Mouse (Mus musculus) hindbrain, embryonic 13.5 days (tissue): ENCODE data around the gene H2afv. TPM values are rescaled to one million over a fixed set of nuclear protein-coding genes. Genes with fewer than 3 reads are reported as not detected.
"Not testable (repeated sequence)": the region's sequence is repeated elsewhere in the genome, so short reads cannot be mapped to it uniquely, and the experiment has no call there.

Experiments
- ATAC-seq: fragments of 200-750 bp; cut with Nextera tagmentation; 2 replicates; pipeline ENCODE4 v1.8.0; 2017; ENCODE audit warnings: moderate TSS enrichment; ENCODE audit not compliant: low FRiP score
- H3K27ac ChIP-seq: fragments of 300-500 bp; sonication (generic); 2 replicates; pipeline ENCODE4 v1.5.1; 2015; ENCODE audit warnings: inconsistent platforms, mild to moderate bottlenecking, moderate library complexity
- H3K27me3 ChIP-seq: fragments of 300-500 bp; sonication (generic); 2 replicates; pipeline ENCODE4 v1.6.1; 2015; ENCODE audit warnings: mild to moderate bottlenecking, inconsistent platforms
- H3K36me3 ChIP-seq: fragments of 300-500 bp; sonication (generic); 2 replicates; pipeline ENCODE4 v1.6.1; 2015; ENCODE audit warnings: mild to moderate bottlenecking, inconsistent platforms
- H3K4me1 ChIP-seq: fragments of 300-500 bp; sonication (generic); replicated peaks from 2 replicates; pipeline ENCODE4 v1.6.1; 2015; ENCODE audit warnings: inconsistent platforms
- H3K4me2 ChIP-seq: fragments of 300-500 bp; sonication (generic); 2 replicates; pipeline ENCODE4 v1.6.1; 2015; ENCODE audit warnings: inconsistent platforms, mild to moderate bottlenecking, moderate library complexity
- H3K4me3 ChIP-seq: fragments of 300-500 bp; sonication (generic); 2 replicates; pipeline ENCODE4 v1.5.1; 2015; ENCODE audit warnings: mild to moderate bottlenecking, inconsistent platforms
- H3K9ac ChIP-seq: fragments of 300-500 bp; sonication (generic); 2 replicates; pipeline ENCODE4 v1.6.1; 2015; ENCODE audit warnings: mild to moderate bottlenecking, inconsistent platforms
- H3K9me3 ChIP-seq: fragments of 300-500 bp; sonication (generic); 2 replicates; pipeline ENCODE4 v1.6.1; 2016; ENCODE audit warnings: inconsistent platforms
- WGBS: fragments of 180-500 bp; shearing (Covaris S2); methylation state at CpG from one replicate; pipeline ENCODE4 v1.1.7; 2015; 5-methylcytosine and 5-hydroxymethylcytosine counted together
- polyA plus RNA-seq: library from polyadenylated mRNA; unstranded; fragments of >200 nt; fragmentation: Nextera tagmentation; extraction: Ambion mirVana; gene quantifications from 2 replicates; pipeline ENCODE4 v1.2.1, GENCODE M21; 2015

The H2afv gene
- polyA plus RNA-seq, 1 experiment from 2014 or later, result 381 TPM

DNA sequence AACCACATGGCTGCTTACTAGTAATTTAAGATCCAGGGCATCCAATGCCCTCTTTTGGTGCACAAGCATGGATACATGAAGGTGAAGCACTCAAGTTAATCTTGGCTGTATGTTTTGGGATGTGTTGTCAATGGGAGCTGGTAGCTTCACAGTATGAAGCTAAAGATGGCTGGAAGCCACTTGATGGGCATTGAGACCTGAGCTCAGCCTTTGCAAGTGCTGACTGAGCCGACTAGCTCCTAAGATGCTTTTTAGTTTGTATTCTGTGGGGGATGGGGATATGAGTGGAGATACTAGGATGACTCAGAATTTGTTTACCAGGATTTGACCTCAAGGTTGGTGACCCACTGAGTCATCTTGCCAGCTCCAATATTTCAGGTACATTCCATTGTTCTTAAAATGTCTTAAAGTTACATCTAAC is 23.9 kb downstream of the H2afv start:
- Histone ChIP-seq H3K4me3 (no peak overlapping the region), H3K4me1 (peaks cover 19% of the 10 kb centered on the region), H3K27me3 (no peaks in the 10 kb centered on the region), H3K4me2 (no peak overlapping the region), H3K9me3 (no peaks in the 10 kb centered on the region), H3K36me3 (peaks cover 51% of the 10 kb centered on the region), H3K27ac (no peak overlapping the region), H3K9ac (no peak overlapping the region)
- 24% methylated on average over 1 of the region's 1 CpGs for WGBS
- ATAC-seq, result no peak

DNA sequence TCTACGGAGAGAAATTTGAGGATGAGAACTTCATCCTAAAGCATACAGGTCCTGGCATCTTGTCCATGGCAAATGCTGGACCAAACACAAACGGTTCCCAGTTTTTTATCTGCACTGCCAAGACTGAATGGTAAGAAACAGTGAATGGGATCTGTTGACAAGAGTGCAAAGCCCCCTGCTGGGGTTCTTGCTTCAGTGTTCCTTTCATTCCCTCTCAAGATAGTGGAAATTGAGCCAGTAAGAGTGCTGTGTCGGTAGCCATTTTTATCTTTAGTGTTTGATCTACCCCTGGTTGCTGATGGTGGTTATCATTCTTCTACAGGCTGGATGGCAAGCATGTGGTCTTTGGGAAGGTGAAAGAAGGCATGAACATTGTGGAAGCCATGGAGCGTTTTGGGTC is 25.1 kb downstream of the H2afv start:
- H3K4me3 ChIP-seq, H3K27ac ChIP-seq, ATAC-seq, H3K9ac ChIP-seq, H3K4me2 ChIP-seq, H3K9me3 ChIP-seq, H3K27me3 ChIP-seq: not testable (repeated sequence)
- H3K36me3 ChIP-seq, result peaks cover 43% of the 10 kb centered on the region
- H3K4me1 ChIP-seq, result peaks cover 24% of the 10 kb centered on the region
- WGBS, result 63% methylated on average over 4 of the region's 4 CpGs

DNA sequence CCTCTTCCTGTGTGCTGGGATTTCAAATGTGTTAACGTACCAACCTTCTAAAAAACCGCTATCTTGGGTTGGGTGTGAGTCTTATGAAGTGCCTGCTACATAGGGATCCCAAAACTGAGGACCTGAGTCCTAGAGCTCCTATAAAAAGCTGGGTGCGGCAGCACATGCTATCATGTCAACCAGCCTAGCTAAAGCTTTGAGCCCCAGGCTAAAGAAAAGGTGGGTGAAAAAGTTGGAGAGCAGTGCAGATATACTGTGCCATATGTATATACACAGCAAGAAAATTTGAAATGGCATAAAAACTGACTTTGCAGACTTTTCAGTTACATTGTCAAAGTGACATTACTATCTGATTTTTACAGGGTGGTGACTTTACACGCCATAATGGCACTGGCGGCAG is 25.5 kb downstream of the H2afv start:
- WGBS, result 89% methylated on average over 5 of the region's 5 CpGs
- H3K4me1 ChIP-seq, result peaks cover 24% of the 10 kb centered on the region
- H3K4me3 ChIP-seq, result no peak overlapping the region; the same call in 1 of the 2 replicates
- H3K9ac ChIP-seq, result no peak overlapping the region
- ATAC-seq, result no peak
- H3K36me3 ChIP-seq, result peaks cover 41% of the 10 kb centered on the region
- no peaks in the 10 kb centered on the region for H3K9me3 ChIP-seq
- H3K4me2 ChIP-seq, result 0 out of 2 replicates have a peak overlapping the region, but pooled peaks have one; percentile 15
- no peak overlapping the region for H3K27ac ChIP-seq
- no peaks in the 10 kb centered on the region for H3K27me3 ChIP-seq

GRCm38 (mm10) chr11:6417490-6417889 is 26.8 kb downstream of the H2afv start:
- H3K9ac ChIP-seq, result peak overlapping the region; percentile 96
- H3K4me1 ChIP-seq, result peaks cover 24% of the 10 kb centered on the region
- peak overlapping the region; percentile 78 for H3K4me2 ChIP-seq
- peak overlapping the region; percentile 83 for H3K4me3 ChIP-seq
- no peak overlapping the region for H3K27ac ChIP-seq
- H3K36me3 ChIP-seq, result peaks cover 28% of the 10 kb centered on the region
- no peaks in the 10 kb centered on the region for H3K27me3 ChIP-seq
- H3K9me3 ChIP-seq, result no peaks in the 10 kb centered on the region
- no peak for ATAC-seq

DNA sequence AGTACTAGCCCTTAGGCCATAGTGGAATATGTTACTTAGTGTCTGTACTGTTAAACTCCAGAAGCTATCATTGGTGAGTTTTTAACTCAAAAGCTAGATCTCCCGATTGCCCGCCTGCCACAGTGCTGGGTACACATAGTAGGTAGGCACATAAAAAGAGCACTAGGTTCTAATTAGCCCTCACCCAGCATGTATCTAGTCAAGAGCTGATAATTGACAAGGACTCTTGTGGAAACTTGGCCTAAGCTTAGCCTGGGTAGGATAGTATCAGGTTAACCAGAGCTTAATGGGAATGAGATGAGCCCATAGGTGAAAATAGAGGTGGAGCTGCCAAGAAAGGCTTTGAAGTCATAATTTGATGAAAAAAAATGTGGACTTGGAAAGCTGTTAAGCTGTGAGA is 27.2 kb downstream of the H2afv start:
- Histone ChIP-seq H3K27ac (peak overlapping the region; percentile 97), H3K9me3 (no peaks in the 10 kb centered on the region), H3K4me2 (peak overlapping the region; percentile 78), H3K36me3 (peaks cover 28% of the 10 kb centered on the region), H3K9ac (peak overlapping the region; percentile 96), H3K27me3 (no peaks in the 10 kb centered on the region), H3K4me3 (peak overlapping the region; percentile 83), H3K4me1 (peaks cover 24% of the 10 kb centered on the region)
- ATAC-seq, result no peak
- WGBS, result 45% methylated on average over 2 of the region's 2 CpGs

- Histone ChIP-seq H3K4me3 (peak overlapping the region; percentile 83), H3K4me2 (peak overlapping the region; percentile 78), H3K9ac (peak overlapping the region; percentile 96), H3K36me3 (peaks cover 28% of the 10 kb centered on the region), H3K4me1 (peaks cover 24% of the 10 kb centered on the region), H3K9me3 (no peaks in the 10 kb centered on the region), H3K27me3 (no peaks in the 10 kb centered on the region), H3K27ac (peak overlapping the region; percentile 97)
- WGBS, result under 1% methylated on average over 30 of the region's 30 CpGs
- ATAC-seq, result peak; percentile 55
Observed at GRCm38 (mm10) chr11:6416405-6417034, 27.7 kb downstream of the H2afv start.

GRCm38 (mm10) chr11:6415551-6416404 is 28.5 kb downstream of the H2afv start:
- peak overlapping the region; percentile 78 for H3K4me2 ChIP-seq
- peak; percentile 95 for ATAC-seq
- H3K27ac ChIP-seq, result peak overlapping the region; percentile 97
- H3K9ac ChIP-seq, result peak overlapping the region; percentile 96
- H3K36me3 ChIP-seq, result peaks cover 24% of the 10 kb centered on the region
- H3K4me1 ChIP-seq, result peaks cover 24% of the 10 kb centered on the region
- peak overlapping the region; percentile 83 for H3K4me3 ChIP-seq
- H3K9me3 ChIP-seq, result no peaks in the 10 kb centered on the region
- no peaks in the 10 kb centered on the region for H3K27me3 ChIP-seq
- 0% methylated on average over 92 of the region's 102 CpGs for WGBS

GRCm38 (mm10) chr11:6414751-6415550 is 29.3 kb downstream of the H2afv start, which contains the start of gene Ppia:
Ppia (plus strand) TSS chr11:6415443.
- 11% methylated on average over 21 of the region's 21 CpGs for WGBS
- Histone ChIP-seq H3K36me3 (peaks cover 15% of the 10 kb centered on the region), H3K4me3 (peak within 1 kb of the TSS; percentile 83), H3K27me3 (no peaks in the 10 kb centered on the region), H3K4me1 (peaks cover 24% of the 10 kb centered on the region), H3K27ac (peak within 1 kb of the TSS; percentile 97), H3K9me3 (no peaks in the 10 kb centered on the region), H3K9ac (peak within 1 kb of the TSS; percentile 96), H3K4me2 (peak within 1 kb of the TSS; percentile 78)
- ATAC-seq, result peak; percentile 55; the same call in 1 of the 2 replicates

DNA sequence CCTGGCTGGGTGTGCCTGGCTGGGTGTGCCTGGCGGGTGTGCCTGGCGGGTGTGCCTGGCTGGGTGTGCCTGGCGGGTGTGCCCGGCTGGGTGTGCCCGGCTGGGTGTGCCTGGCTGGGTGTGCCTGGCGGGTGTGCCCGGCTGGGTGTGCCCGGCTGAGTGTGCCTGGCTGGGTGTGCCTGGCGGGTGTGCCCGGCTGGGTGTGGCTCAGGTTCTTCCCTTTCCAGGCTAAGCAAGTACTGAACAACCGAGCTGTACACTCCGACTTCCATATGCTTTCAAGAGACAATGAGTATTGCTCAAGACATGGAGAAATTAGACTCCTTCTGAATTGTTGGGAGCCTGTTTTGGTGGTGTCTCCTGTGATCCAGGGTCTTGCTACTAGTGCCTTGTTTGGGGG is 31.0 kb downstream of the H2afv start:
- 100% methylated on average over 12 of the region's 12 CpGs for WGBS
- Histone ChIP-seq H3K36me3 (peaks cover under 1% of the 10 kb centered on the region), H3K27me3 (no peaks in the 10 kb centered on the region), H3K4me3 (no peak overlapping the region), H3K4me1 (peaks cover 18% of the 10 kb centered on the region), H3K9ac (no peak overlapping the region), H3K9me3 (no peaks in the 10 kb centered on the region), H3K4me2 (no peak overlapping the region), H3K27ac (no peak overlapping the region)
- ATAC-seq, result no peak

DNA sequence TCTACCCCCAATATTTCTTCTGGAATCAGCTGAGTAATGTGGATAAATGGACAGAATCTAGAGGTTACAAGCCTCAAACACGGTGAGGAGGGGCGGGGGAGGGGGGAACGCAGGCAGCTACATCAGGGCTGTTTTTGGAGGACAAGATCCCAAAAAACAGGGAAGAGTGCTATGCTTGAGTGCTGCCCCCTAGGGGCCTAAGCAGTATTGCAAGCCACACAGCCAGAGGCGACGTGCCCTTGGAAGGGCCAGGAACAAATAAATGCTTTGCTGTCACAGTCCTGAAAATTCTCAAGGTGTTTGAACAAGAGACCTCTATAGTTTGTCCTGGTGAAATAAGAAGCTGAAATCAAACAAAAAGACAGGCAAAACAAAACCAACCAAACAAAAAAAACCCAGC is 32.6 kb downstream of the H2afv start:
- WGBS, result 6% methylated on average over 5 of the region's 5 CpGs
- Histone ChIP-seq H3K4me3 (no peak overlapping the region), H3K4me2 (no peak overlapping the region), H3K36me3 (peaks cover under 1% of the 10 kb centered on the region; the same call in 1 of the 2 replicates), H3K4me1 (peaks cover 8% of the 10 kb centered on the region), H3K27me3 (no peaks in the 10 kb centered on the region), H3K9ac (no peak overlapping the region), H3K9me3 (no peaks in the 10 kb centered on the region), H3K27ac (no peak overlapping the region)
- no peak for ATAC-seq

GRCm38 (mm10) chr11:6410755-6411154 is 33.5 kb downstream of the H2afv start:
- not testable (repeated sequence) for H3K27me3 ChIP-seq, H3K4me3 ChIP-seq, H3K36me3 ChIP-seq, H3K9me3 ChIP-seq, H3K9ac ChIP-seq, H3K4me2 ChIP-seq, ATAC-seq, H3K27ac ChIP-seq
- WGBS, result 91% methylated on average over 5 of the region's 5 CpGs
- peaks cover 18% of the 10 kb centered on the region for H3K4me1 ChIP-seq

DNA sequence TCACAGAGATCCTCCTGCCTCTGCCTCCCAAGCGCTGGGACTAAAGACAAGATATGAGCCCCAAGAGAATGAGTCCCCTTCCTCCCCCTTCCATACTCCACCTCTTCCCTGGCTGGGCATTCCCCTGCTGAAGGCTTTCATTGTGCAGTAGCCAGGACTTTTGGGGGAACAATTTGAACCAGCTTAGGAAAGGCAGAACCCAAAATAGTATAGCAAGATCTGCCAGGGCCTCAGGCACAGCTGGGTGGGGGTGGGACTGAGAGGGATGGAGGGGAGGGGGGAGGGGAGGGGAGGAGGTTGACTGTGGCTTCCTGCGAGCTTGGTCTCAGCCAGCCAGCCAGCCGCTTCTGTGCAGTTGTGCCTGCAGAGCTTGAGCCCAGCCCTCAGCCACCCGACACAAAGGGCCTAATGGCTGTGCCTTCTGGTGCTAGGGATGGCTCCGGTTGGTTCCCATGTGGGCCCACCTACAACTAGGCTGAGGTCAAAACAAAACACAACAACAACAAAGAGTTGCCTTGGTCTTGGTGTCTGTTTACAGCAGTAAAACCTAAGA is 34.1 kb downstream of the H2afv start:
- WGBS, result 41% methylated on average over 5 of the region's 5 CpGs
- H3K27ac ChIP-seq, result no peak overlapping the region

More for the DNA sequence above, 34.1 kb downstream of the H2afv start:
- H3K36me3 ChIP-seq, result peaks cover 16% of the 10 kb centered on the region
- no peak for ATAC-seq
- H3K4me3 ChIP-seq, result no peak overlapping the region
- H3K27me3 ChIP-seq, result no peaks in the 10 kb centered on the region
- H3K4me2 ChIP-seq, result no peak overlapping the region
- no peak overlapping the region for H3K9ac ChIP-seq
- no peaks in the 10 kb centered on the region for H3K9me3 ChIP-seq
- H3K4me1 ChIP-seq, result peaks cover 22% of the 10 kb centered on the region
